ENCODE assay signal across 11 mouse cellular contexts in genomic region chr13:99434494-99434893, GRCm38 (mm10).
"Had no signal": no experiment of that assay in that cellular context is flagged by ENCODE, and none has a peak within 500 bp of the region (broad histone marks: within the 10 kb centered on the region; RNA-seq: fewer than 3 reads in every experiment).

No protein-coding gene starts in this region.

- DNase-seq: kidney, postnatal 25 days; liver; liver, embryonic 13.5 days; liver, postnatal 0 days; lung, postnatal 36 days; retina, postnatal 1 day; thymus, postnatal 36 days had no signal

- H3K4me3 ChIP-seq: limb, embryonic 12.5 days; liver, embryonic 13.5 days; midbrain, embryonic 13.5 days; myocyte; neural tube, embryonic 15.5 days had no signal

- H3K27ac ChIP-seq: limb, embryonic 12.5 days; liver, embryonic 13.5 days; midbrain, embryonic 13.5 days; neural tube, embryonic 15.5 days had no signal

- H3K27me3 ChIP-seq: limb, embryonic 12.5 days; liver, embryonic 13.5 days; midbrain, embryonic 13.5 days; neural tube, embryonic 15.5 days had no signal

- H3K4me1 ChIP-seq: limb, embryonic 12.5 days; liver, embryonic 13.5 days; midbrain, embryonic 13.5 days; neural tube, embryonic 15.5 days had no signal
